Mouse (Mus musculus) kidney, embryonic 15.5 days (tissue): ENCODE results near the gene Tmem87b. TPM values are rescaled to one million over a fixed set of nuclear protein-coding genes. Genes with fewer than 3 reads are reported as not detected.

Experiments
- ATAC-seq: fragments of 200-750 bp; cut with Nextera tagmentation; replicated peaks from 2 replicates; pipeline ENCODE4 v1.8.0; 2017; ENCODE audit warnings: moderate TSS enrichment; ENCODE audit not compliant: low FRiP score
- H3K27ac ChIP-seq: fragments of 300-500 bp; sonication (generic); 2 replicates; pipeline ENCODE4 v1.5.1; 2015; ENCODE audit warnings: mild to moderate bottlenecking, inconsistent platforms
- H3K27me3 ChIP-seq: fragments of 300-500 bp; sonication (generic); 2 replicates; pipeline ENCODE4 v1.6.1; 2015; ENCODE audit warnings: inconsistent platforms
- H3K36me3 ChIP-seq: fragments of 300-500 bp; sonication (generic); 2 replicates; pipeline ENCODE4 v1.6.1; 2015; ENCODE audit warnings: inconsistent platforms
- H3K4me1 ChIP-seq: fragments of 300-500 bp; sonication (generic); 2 replicates; pipeline ENCODE4 v1.6.1; 2015; ENCODE audit warnings: inconsistent platforms
- H3K4me2 ChIP-seq: fragments of 300-500 bp; sonication (generic); 2 replicates; pipeline ENCODE4 v1.6.1; 2015; ENCODE audit warnings: moderate library complexity, mild to moderate bottlenecking, inconsistent platforms
- H3K4me3 ChIP-seq: fragments of 300-500 bp; sonication (generic); replicated peaks from 2 replicates; pipeline ENCODE4 v1.5.1; 2015; ENCODE audit warnings: mild to moderate bottlenecking, inconsistent platforms
- H3K9ac ChIP-seq: fragments of 300-500 bp; sonication (generic); 2 replicates; pipeline ENCODE4 v1.6.1; 2015; ENCODE audit warnings: mild to moderate bottlenecking, inconsistent platforms
- H3K9me3 ChIP-seq: fragments of 300-500 bp; sonication (generic); replicated peaks from 2 replicates; pipeline ENCODE4 v1.6.1; 2016; ENCODE audit warnings: inconsistent platforms
- WGBS: fragments of 180-500 bp; shearing (Covaris S2); methylation state at CpG from one replicate; pipeline ENCODE4 v1.1.7; 2015; ENCODE audit warnings: mixed read lengths; 5-methylcytosine and 5-hydroxymethylcytosine counted together
- polyA plus RNA-seq: library from polyadenylated mRNA; unstranded; fragments of >200 nt; fragmentation: Nextera tagmentation; extraction: Ambion mirVana; gene quantifications from 2 replicates; pipeline ENCODE4 v1.2.1, GENCODE M21; 2015

Gene Tmem87b
- polyA plus RNA-seq, 1 experiment from 2014 or later: 32.6 TPM

- Histone ChIP-seq H3K27ac (no peak overlapping the region), H3K4me2 (no peak overlapping the region), H3K36me3 (peaks cover 30% of the 10 kb centered on the region), H3K4me1 (peaks cover 18% of the 10 kb centered on the region), H3K4me3 (no peak overlapping the region), H3K9me3 (no peaks in the 10 kb centered on the region), H3K9ac (no peak overlapping the region), H3K27me3 (no peaks in the 10 kb centered on the region)
- no peak for ATAC-seq
- 84% methylated on average over 5 of the region's 5 CpGs for WGBS
Observed at GRCm38 (mm10) chr2:128823893-128824292, 6.0 kb downstream of the Tmem87b start.

GRCm38 (mm10) chr2:128827787-128828186 is 9.9 kb downstream of the Tmem87b start:
- ATAC-seq: no peak
- H3K9ac ChIP-seq: no peak overlapping the region
- H3K27me3 ChIP-seq: no peaks in the 10 kb centered on the region
- no peaks in the 10 kb centered on the region for H3K4me1 ChIP-seq
- no peak overlapping the region for H3K4me2 ChIP-seq
- WGBS: 94% methylated on average over 1 of the region's 1 CpGs
- no peak overlapping the region for H3K27ac ChIP-seq
- peaks cover 65% of the 10 kb centered on the region for H3K36me3 ChIP-seq
- H3K4me3 ChIP-seq: no peak overlapping the region
- H3K9me3 ChIP-seq: no peaks in the 10 kb centered on the region

DNA sequence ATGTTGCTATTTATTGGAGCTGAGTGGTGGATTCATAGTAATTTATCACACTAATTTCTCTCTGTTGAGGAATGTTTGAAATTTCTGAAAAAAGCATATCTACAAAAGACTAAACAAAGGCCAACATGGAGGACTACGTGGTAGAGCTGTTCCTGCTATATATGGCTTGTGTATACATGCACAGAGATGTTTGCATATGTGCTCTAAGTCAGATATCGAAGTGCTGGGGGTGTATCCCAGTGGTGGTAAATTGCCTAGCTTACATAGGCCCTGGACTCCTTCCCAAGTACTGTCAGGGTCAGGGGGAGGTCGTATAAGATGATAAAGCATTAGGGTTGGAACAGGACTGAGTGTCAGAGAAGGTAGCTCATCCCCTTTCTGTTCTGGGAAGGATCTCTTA is 14.7 kb downstream of the Tmem87b start:
- no peak overlapping the region for H3K4me2 ChIP-seq
- peaks cover 91% of the 10 kb centered on the region for H3K36me3 ChIP-seq
- H3K4me1 ChIP-seq: no peaks in the 10 kb centered on the region
- H3K27me3 ChIP-seq: no peaks in the 10 kb centered on the region
- H3K27ac ChIP-seq: no peak overlapping the region
- no peak for ATAC-seq
- WGBS: 85% methylated on average over 3 of the region's 3 CpGs
- no peaks in the 10 kb centered on the region for H3K9me3 ChIP-seq
- H3K9ac ChIP-seq: no peak overlapping the region
- H3K4me3 ChIP-seq: no peak overlapping the region

DNA sequence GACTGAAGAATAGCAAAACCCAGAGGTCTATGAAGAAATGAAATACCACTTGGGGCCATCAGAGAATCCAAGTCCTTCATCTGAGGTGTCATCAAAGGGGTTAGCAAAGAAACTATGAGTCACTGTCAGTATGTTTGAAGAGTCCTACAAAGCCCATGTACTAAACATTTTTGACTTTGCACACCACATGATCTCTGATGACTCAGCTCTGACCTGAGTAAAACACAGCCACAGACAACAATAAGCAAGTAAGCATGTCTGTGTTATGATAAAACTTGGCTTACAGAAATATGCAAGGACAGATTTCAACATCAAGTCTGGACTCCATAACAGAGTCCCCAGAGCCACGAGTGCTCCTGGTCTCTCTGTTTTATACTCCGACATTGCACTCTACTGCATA is 15.1 kb downstream of the Tmem87b start:
- Histone ChIP-seq H3K9ac (no peak overlapping the region), H3K27me3 (no peaks in the 10 kb centered on the region), H3K36me3 (peaks cover 91% of the 10 kb centered on the region), H3K4me3 (no peak overlapping the region), H3K9me3 (no peaks in the 10 kb centered on the region), H3K4me2 (no peak overlapping the region), H3K4me1 (no peaks in the 10 kb centered on the region), H3K27ac (no peak overlapping the region)
- WGBS: 93% methylated on average over 2 of the region's 2 CpGs
- no peak for ATAC-seq

GRCm38 (mm10) chr2:128833435-128833834 is 15.5 kb downstream of the Tmem87b start:
- ATAC-seq: no peak

GRCm38 (mm10) chr2:128837531-128837930 is 19.6 kb downstream of the Tmem87b start:
- Histone ChIP-seq H3K27me3 (no peaks in the 10 kb centered on the region), H3K4me3 (no peak overlapping the region), H3K27ac (no peak overlapping the region), H3K4me1 (no peaks in the 10 kb centered on the region), H3K36me3 (peaks cover 74% of the 10 kb centered on the region), H3K9ac (no peak overlapping the region), H3K4me2 (no peak overlapping the region), H3K9me3 (no peaks in the 10 kb centered on the region)
- WGBS: 91% methylated on average over 8 of the region's 8 CpGs
- ATAC-seq: no peak

More at GRCm38 (mm10) chr2:128833435-128833834, 15.5 kb downstream of the Tmem87b start:
- Histone ChIP-seq H3K36me3 (peaks cover 88% of the 10 kb centered on the region), H3K9me3 (no peaks in the 10 kb centered on the region), H3K4me2 (no peak overlapping the region), H3K27ac (no peak overlapping the region), H3K4me1 (no peaks in the 10 kb centered on the region), H3K4me3 (no peak overlapping the region), H3K9ac (no peak overlapping the region), H3K27me3 (no peaks in the 10 kb centered on the region)
- 96% methylated on average over 2 of the region's 2 CpGs for WGBS

GRCm38 (mm10) chr2:128838611-128839010 is 20.7 kb downstream of the Tmem87b start:
- WGBS: 95% methylated on average over 3 of the region's 3 CpGs
- Histone ChIP-seq H3K9me3 (no peaks in the 10 kb centered on the region), H3K4me1 (no peaks in the 10 kb centered on the region), H3K27ac (no peak overlapping the region), H3K4me3 (no peak overlapping the region), H3K36me3 (peaks cover 74% of the 10 kb centered on the region), H3K4me2 (no peak overlapping the region), H3K27me3 (no peaks in the 10 kb centered on the region), H3K9ac (no peak overlapping the region)
- ATAC-seq: no peak

DNA sequence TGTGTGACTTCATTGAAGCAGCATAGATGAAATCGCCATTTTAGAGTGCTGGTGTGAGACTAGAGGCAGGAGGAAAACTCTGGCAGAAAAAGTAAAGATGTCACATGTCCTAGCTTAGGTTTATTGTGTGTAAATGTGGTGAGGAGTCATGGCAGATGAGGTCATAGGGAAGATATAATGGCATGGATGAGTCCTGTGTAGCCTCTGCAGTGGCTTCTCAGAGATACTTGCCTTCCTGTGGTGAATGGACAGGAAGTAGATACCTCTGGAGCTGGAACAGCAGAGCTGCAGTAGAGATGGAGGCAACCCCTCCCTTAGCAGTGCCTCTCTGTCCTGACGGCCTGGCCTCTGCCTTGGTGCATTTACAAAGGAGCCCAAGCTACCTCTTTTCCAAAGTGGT is 21.6 kb downstream of the Tmem87b start:
- no peaks in the 10 kb centered on the region for H3K4me1 ChIP-seq
- no peak overlapping the region for H3K4me3 ChIP-seq
- ATAC-seq: no peak
- WGBS: 86% methylated on average over 2 of the region's 2 CpGs
- H3K27ac ChIP-seq: no peak overlapping the region
- H3K9ac ChIP-seq: no peak overlapping the region
- H3K27me3 ChIP-seq: no peaks in the 10 kb centered on the region
- H3K36me3 ChIP-seq: peaks cover 72% of the 10 kb centered on the region
- no peak overlapping the region for H3K4me2 ChIP-seq
- no peaks in the 10 kb centered on the region for H3K9me3 ChIP-seq

DNA sequence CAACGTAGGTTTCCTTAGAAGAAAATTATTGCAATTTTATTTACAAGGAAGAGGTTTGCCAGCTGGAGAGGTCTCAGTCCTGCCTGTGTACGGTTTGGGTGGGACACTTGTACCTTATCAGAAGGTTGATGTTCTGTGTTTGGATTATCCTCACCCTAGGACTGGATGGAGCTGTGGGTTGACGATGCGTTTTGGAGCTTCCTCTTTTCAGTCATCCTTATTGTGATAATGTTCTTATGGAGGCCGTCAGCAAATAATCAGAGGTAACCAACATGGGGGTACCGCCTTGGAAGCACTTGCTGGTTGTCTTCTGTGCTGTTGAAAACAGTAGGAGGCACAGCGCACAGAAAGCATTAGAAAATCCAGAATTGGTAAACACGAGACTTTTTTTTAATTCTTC is 24.5 kb downstream of the Tmem87b start:
- no peak overlapping the region for H3K9ac ChIP-seq
- no peak overlapping the region for H3K27ac ChIP-seq
- no peak overlapping the region for H3K4me2 ChIP-seq
- ATAC-seq: no peak
- H3K4me3 ChIP-seq: no peak overlapping the region
- no peaks in the 10 kb centered on the region for H3K27me3 ChIP-seq
- 89% methylated on average over 8 of the region's 8 CpGs for WGBS
- no peaks in the 10 kb centered on the region for H3K9me3 ChIP-seq
- peaks cover 72% of the 10 kb centered on the region for H3K36me3 ChIP-seq
- H3K4me1 ChIP-seq: no peaks in the 10 kb centered on the region

GRCm38 (mm10) chr2:128850036-128850435 is 32.1 kb downstream of the Tmem87b start:
- Histone ChIP-seq H3K4me2 (no peak overlapping the region), H3K4me1 (no peaks in the 10 kb centered on the region), H3K4me3 (no peak overlapping the region), H3K9me3 (no peaks in the 10 kb centered on the region), H3K27ac (no peak overlapping the region), H3K27me3 (no peaks in the 10 kb centered on the region), H3K36me3 (peaks cover 87% of the 10 kb centered on the region), H3K9ac (no peak overlapping the region)
- ATAC-seq: no peak
- WGBS: 95% methylated on average over 2 of the region's 2 CpGs

DNA sequence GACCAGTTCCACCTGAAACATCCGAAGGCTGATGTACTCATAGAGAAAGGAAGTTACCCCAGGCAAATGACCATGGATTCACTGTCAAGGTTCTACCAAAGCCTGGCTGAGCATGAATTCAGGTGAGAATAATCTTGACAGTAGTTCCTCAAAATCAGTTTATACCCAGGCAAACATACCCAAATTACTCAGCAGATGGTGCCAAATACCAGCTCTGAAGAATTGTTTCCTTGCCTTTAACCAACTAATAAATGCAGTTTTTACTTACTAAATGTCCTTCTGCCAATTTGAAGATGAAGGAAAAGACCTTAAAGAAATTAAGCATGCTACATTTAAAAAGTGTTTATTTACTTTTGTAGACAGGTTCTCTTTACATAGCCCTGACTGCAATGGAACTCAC is 38.8 kb downstream of the Tmem87b start:
- 92% methylated on average over 1 of the region's 1 CpGs for WGBS
- Histone ChIP-seq H3K36me3 (peaks cover 23% of the 10 kb centered on the region), H3K9ac (no peak overlapping the region), H3K27me3 (0 out of 2 replicates have a peak, but pooled peaks cover under 1% of the 10 kb centered on the region), H3K4me1 (no peaks in the 10 kb centered on the region), H3K4me3 (no peak overlapping the region), H3K27ac (no peak overlapping the region), H3K4me2 (no peak overlapping the region), H3K9me3 (no peaks in the 10 kb centered on the region)
- ATAC-seq: no peak

DNA sequence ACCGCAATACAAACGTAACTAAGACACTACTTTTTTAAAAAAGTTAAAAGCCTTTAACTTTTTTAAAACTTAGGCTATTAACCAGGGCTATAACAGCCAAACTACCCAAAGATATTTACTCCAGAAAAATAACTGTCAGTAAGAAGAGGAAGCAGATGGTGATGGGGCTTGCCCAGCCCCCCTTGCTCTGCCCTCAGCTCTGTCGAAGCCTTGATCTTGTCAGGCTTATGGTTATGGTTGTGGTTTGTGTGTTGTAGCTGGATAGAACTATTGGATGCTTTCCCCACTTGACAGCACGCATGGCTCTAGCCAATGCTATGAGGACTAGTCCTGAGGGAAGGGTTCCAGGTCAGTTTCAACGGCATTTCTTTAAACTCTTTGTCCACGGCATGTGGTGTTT is 41.0 kb downstream of the Tmem87b start:
- Histone ChIP-seq H3K27me3 (peaks cover 14% of the 10 kb centered on the region), H3K27ac (no peak overlapping the region), H3K4me1 (peaks cover 7% of the 10 kb centered on the region), H3K9ac (no peak overlapping the region), H3K9me3 (no peaks in the 10 kb centered on the region), H3K4me3 (no peak overlapping the region), H3K4me2 (no peak overlapping the region), H3K36me3 (0 out of 2 replicates have a peak, but pooled peaks cover 8% of the 10 kb centered on the region)
- 88% methylated on average over 6 of the region's 6 CpGs for WGBS
- ATAC-seq: no peak

DNA sequence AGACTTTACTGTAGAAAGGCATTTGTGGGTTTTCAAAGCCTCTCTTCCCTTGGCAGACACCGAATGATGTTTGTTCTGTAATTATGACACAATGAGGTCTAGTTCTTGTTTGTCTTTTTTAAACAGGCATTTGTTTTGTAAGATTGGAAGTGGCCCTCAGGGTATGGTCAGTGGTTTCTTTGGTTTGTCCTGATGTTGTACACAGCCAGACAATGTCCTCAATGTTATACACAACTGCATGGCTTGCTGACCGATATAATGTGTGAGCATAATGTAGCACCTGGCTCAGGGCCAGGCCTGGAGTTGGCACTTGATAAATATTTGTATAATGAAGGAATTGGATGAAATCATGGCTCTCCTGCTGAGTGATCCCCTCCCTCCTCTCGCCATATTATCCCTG is 41.9 kb downstream of the Tmem87b start:
- H3K27ac ChIP-seq: no peak overlapping the region
- H3K36me3 ChIP-seq: no peaks in the 10 kb centered on the region
- ATAC-seq: no peak
- H3K9me3 ChIP-seq: no peaks in the 10 kb centered on the region
- peaks cover 20% of the 10 kb centered on the region for H3K27me3 ChIP-seq
- H3K4me2 ChIP-seq: no peak overlapping the region
- H3K4me1 ChIP-seq: peaks cover 13% of the 10 kb centered on the region
- WGBS: 74% methylated on average over 3 of the region's 3 CpGs
- no peak overlapping the region for H3K4me3 ChIP-seq
- H3K9ac ChIP-seq: no peak overlapping the region
